Mouse (Mus musculus) adrenal gland, adult 8-10 months (tissue): ENCODE measurements around the gene 5031439G07Rik. TPM values are rescaled to one million over a fixed set of nuclear protein-coding genes. Genes with fewer than 3 reads are reported as not detected.

ENCODE experiments used
- DNase-seq: peaks from one replicate; pipeline ENCODE4 v3.0.0; 2022
- microRNA-seq, 2 experiments: library from miRNA; unstranded; fragments of <30 nt; microRNA quantifications; one replicate each; pipeline ENCODE4 v1.2.0; 2022
- total RNA-seq, 4 experiments: library from RNA; stranded (reverse); gene quantifications; 2 replicates each; pipeline ENCODE4 v1.2.4; 2022

Gene 5031439G07Rik
- total RNA-seq, 4 experiments from 2014 or later: 36.8 to 56.2 (median 47.5) TPM

GRCm38 (mm10) chr15:84950053-84950452 is 38.3 kb downstream of the 5031439G07Rik start:
- DNase-seq: no peak

- DNase-seq: no peak
Observed at GRCm38 (mm10) chr15:84948990-84949389, 39.4 kb downstream of the 5031439G07Rik start.

- DNase-seq: no peak
Observed at GRCm38 (mm10) chr15:84944319-84944718, 44.0 kb downstream of the 5031439G07Rik start.

GRCm38 (mm10) chr15:84942647-84943285 is 45.6 kb downstream of the 5031439G07Rik start:
- no peak for DNase-seq

- no peak for DNase-seq
Observed at GRCm38 (mm10) chr15:84940102-84940501, 48.2 kb downstream of the 5031439G07Rik start.

- no peak for DNase-seq
Observed at GRCm38 (mm10) chr15:84934901-84935300, 53.5 kb downstream of the 5031439G07Rik start.

- DNase-seq: no peak
Observed at GRCm38 (mm10) chr15:84932351-84932750, 56.0 kb downstream of the 5031439G07Rik start.

- DNase-seq: no peak
Observed at GRCm38 (mm10) chr15:84925495-84926018, 62.8 kb downstream of the 5031439G07Rik start.

- no peak for DNase-seq
Observed at GRCm38 (mm10) chr15:84924781-84925315, 63.5 kb downstream of the 5031439G07Rik start.

GRCm38 (mm10) chr15:84923508-84924181 is 64.7 kb downstream of the 5031439G07Rik start:
- peak; percentile 35 for DNase-seq

- peak; percentile 99 for DNase-seq
Observed at GRCm38 (mm10) chr15:84922884-84923507, 65.4 kb downstream of the 5031439G07Rik start, which contains the start of gene Nup50. TSS of gene Nup50 (plus strand) at chr15:84923411.

- DNase-seq: no peak
Observed at GRCm38 (mm10) chr15:84919938-84920337, 68.4 kb downstream of the 5031439G07Rik start, which contains the start of gene Gm29666. TSS of gene Gm29666 (minus strand) at chr15:84920038.

GRCm38 (mm10) chr15:84913201-84913600 is 75.2 kb downstream of the 5031439G07Rik start:
- DNase-seq: no peak

GRCm38 (mm10) chr15:84903843-84904385 is 84.4 kb downstream of the 5031439G07Rik start:
- no peak for DNase-seq

GRCm38 (mm10) chr15:84898077-84898476 is 90.3 kb downstream of the 5031439G07Rik start:
- no peak for DNase-seq

GRCm38 (mm10) chr15:84896664-84897063 is 91.7 kb downstream of the 5031439G07Rik start:
- DNase-seq: no peak

- DNase-seq: peak; percentile 4
Observed at GRCm38 (mm10) chr15:84896216-84896615, 92.1 kb downstream of the 5031439G07Rik start.

Small RNA genes within 50 kb of the gene (microRNA-seq; reads per million reads assigned to microRNA genes)
- gene Mir1249: 72.5 to 81.1 reads per million in 2 experiments

Other genes with a start within 250 kb of the 5031439G07Rik start
- 1 to 10 TPM; 4.4 to 5.7 (median 4.9) TPM for gene Phf21b, start 132.5 kb downstream of the 5031439G07Rik start, total RNA-seq
- gene Gm29666, start 68.5 kb downstream of the 5031439G07Rik start, total RNA-seq: under 1 TPM; 0.20 to 0.55 (median 0.35) TPM
- 10 to 100 TPM; 38.0 to 43.1 (median 41.5) TPM for gene Nup50, start 65.1 kb downstream of the 5031439G07Rik start, total RNA-seq
- not detected for gene Upk3a, start 28.6 kb upstream of the 5031439G07Rik start, total RNA-seq
- gene Fam118a, start 40.4 kb upstream of the 5031439G07Rik start, total RNA-seq: 10 to 100 TPM; 12.6 to 17.2 (median 15.2) TPM
- not detected for gene Smc1b, start 143.4 kb upstream of the 5031439G07Rik start, total RNA-seq
- under 1 TPM in 1 of 4 experiments, not detected in 3; 0.16 TPM for gene Ribc2, start 143.5 kb upstream of the 5031439G07Rik start, total RNA-seq
- 10 to 100 TPM; 24.9 to 34.2 (median 29.2) TPM for gene Fbln1, start 217.4 kb upstream of the 5031439G07Rik start, total RNA-seq